Mouse (Mus musculus): ENCODE measurements around the gene Dpyd.

Dpyd gene

DNA sequence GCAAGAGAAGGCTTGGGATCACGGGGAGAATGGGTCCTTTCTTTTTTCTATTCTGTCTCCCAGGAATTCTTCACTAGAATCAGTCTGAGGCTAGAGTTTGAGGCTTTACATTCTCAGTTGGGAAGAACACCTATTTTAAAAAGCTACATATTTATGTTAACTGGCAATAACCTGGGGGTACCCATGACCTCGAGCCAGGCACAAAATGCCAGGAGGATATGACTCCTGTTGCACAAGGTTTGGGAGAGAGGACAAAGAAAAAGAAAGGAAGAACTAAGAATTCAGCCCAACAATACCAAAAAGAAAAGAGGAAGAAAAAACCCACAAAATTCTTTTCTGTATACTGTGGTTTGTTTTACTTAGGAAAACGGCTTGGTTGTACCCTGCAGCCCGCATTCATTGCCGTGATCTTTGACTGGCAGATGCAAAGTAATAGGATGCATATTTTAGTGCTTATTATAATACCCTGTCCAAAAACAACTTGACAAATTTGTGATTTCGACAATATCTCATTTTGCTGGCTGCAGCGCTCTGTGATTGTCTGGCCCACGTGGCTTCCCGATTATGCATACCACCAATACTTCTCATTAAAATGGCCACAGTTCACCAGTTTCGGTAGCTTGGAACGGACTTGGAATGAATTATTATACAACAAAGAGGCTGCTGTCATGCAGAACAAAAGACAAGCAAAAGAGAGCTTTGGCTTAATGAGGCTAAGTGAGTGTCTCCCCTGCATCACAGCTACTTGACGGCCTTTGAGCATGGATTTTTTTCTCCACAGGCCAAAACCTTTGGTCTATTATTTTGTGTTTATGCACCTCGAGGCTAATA lies 799.8 kb downstream of the Dpyd start:
- DNase-seq (ENCODE audit: low read depth, low spot score), result no peak

DNA sequence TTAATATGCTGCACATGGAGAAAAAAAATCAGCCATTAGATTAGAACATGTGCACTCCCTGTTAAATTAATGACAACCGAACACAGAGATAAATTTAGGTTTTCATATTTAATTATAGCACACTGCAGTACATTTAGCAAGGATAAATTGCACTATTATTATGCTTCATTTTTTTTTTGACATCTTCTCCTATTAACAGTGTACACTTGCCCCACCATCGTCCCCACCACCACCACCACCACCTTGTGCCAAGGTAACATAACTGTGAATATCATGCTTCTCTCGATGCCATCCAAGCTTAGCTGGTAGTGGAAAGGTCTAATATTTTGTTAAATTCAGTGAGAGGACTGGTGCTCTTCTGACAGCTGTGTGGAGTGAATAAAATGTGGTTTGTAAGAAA lies 800.5 kb downstream of the Dpyd start:
- no peak for DNase-seq (ENCODE audit: low read depth, low spot score)

DNA sequence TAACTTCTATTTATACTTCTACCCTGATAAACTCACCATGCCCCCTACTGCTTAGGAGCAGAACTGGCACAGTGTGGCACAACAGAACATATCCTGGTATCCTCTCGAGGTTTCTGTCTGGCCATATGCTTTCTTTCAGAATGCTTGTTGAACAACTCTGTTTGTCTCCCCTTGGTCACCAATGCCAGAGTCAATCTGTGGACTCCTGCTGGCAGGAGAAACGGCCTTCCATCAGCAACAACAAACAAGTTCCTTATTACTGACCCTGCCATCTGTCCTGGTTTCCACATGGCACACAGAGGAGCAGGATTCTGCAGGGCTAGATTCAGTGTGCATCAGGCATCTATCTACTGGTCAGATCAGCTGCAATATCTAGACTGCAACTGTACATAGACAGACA lies 807.0 kb downstream of the Dpyd start:
- DNase-seq (ENCODE audit: low read depth, low spot score), result no peak

DNA sequence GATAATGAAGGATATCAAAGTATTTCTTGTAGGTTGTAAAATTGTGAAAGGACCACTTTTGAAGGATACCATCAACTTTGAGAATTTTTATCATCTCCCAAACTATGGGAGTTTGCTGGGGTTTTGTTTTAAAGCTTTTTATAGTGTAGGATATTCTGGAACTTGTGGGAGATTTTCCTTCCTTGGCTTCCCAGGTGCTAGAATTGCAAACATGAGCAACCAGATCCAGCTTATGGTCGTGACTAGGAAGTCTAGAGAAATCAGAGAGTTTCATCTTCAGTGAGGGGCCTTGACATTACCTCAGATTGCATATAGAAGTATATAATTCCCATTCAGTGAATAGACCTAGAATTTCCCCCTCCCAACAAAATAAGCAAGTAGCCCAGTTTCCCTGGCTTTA lies 819.2 kb downstream of the Dpyd start:
- no peak for DNase-seq (ENCODE audit: low read depth, low spot score)

DNA sequence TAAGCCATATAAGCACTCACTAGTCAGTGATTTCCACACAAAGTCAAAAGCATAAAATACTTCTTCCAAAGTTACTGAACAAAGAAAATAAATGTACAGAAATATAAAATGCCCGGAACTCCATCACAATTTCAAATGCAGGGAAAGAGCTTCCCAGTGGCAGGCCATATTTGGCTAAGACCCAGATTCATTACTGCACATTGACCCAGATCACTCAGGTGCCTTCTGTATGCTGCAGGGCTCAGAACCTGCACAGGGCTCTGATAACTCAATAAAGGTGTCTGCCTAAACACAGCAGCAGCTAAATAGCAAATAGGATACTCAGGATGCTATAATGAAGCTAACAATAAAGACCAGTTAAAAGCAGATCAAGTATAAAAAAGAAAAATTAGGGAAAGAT lies 820.5 kb downstream of the Dpyd start:
- no peak for DNase-seq (ENCODE audit: low read depth, low spot score)

DNA sequence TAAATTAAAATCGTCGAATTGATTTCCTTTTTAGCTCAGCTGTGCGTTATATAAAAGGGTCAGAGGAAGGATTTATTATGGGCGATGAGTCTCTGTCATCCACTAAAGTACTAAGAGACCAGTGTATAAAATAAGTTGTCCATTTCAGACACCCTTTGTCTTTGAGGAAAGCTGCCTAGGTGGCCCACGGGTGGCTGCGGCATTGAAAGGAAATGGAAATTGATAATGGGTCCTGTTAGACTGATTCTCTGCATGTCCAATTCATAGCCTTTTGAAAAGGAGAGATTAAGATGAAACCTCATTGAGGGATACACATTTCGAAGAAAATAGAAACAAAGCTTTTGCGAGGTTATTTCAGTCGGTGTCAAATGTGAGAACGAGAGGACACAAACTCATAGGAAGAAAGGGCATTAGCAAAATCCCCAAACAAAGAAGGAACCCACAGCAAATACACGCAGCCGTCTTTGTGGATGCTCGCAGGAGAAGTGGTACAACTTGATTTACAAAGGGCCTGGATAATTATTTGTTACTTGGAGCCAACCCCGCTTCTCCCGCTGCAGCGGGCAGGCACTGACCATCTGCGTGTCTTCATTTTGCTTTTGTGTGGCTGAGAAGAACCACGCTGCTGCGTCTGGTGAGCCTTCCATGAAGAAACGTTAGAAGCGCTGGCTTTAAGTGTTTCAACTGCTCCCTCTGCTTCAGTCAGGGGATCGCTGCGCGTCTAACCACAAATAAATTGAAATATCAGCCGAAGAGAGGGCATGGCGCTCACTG lies 825.6 kb downstream of the Dpyd start:
- no peak for DNase-seq (ENCODE audit: low read depth, low spot score)

DNA sequence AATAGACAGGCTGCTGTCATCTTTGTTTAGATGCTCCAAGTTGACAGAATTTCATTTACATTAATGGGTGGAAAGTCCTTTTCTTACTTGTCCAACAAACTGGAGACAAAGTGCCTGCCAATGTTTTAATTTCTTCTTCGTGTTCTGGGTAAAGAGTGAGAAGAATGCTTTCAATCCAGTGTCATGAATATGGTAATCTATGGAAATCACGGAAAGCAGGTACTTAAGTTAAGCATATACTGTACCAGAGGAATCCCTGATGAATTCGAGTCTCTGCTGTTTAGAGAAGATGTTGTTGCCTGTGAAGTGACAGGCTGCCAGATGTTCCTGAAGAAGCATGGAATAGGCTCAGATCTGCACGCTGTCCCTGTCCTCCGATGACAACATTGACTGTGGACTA lies 835.3 kb downstream of the Dpyd start:
- DNase-seq (ENCODE audit: low read depth, low spot score), result no peak

DNA sequence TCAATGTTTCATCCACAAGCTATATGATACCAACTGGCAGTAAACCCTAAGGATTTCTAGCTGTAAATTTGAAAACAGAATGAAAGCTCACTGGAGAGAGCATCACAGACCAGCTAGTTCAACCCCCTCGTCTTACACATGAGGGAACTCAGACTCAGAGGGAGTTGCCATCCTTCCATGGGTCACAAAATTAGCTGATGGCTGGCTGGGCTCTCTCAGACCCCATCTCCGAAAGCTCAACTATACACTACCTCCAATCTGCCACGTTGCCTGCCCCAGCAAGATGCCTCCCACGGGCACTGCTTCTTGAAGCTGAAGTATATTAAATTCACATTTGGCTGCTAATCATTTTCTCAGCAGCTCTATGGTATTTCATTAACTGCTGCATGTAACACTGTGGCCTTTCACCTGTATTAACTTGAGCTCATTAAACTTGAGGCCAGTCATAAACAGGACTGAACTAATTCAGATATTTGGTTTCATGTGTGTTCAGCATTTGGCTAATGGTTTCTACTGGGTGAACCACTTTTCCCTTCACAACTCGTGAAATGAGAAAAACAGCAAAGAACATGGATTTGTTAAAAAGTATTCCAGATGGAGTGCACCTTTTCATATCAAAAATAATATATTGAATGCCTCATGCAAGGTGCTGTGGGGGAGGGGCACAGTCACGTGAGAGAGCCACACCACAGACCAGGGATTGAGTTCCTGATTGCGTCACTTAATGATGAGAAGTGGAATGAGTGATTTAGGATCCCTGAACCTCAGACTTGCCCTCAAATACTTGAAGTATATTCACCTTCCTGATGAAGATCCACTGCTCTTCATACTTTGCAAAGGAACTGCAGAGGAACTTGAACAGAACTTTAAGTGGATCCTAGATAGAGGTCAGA lies 841.2 kb downstream of the Dpyd start:
- DNase-seq (ENCODE audit: low read depth, low spot score), result no peak

DNA sequence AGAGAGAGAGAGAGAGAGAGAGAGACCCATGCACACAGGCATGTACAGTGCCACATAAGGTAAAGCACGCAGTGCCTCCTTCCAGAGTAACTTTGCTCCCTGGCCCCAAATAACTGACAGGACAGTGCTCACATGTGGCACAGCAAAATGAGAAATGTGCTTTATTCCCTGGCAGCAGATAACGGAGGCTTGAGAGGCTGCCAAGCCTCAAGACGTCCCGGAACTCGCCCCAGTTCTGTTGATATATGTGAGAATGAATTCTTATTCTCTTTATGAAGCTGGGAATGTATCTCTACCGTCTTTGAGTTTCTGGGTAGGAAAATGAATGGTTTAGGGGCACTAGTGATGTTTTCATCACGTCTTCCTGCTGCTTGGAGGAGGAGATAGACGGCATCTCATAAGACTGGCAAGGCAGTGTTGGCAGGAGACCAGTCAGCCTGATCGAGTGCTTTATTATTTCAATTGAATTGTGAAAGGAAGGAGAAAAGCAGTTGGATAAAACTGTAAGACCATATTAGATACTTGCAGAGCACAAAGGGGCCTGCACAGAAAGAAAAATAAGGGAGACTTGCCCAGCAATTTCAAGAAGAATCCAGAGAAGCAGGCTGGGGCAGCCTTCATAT lies 857.3 kb downstream of the Dpyd start:
- DNase-seq (ENCODE audit: low read depth, low spot score), result no peak

DNA sequence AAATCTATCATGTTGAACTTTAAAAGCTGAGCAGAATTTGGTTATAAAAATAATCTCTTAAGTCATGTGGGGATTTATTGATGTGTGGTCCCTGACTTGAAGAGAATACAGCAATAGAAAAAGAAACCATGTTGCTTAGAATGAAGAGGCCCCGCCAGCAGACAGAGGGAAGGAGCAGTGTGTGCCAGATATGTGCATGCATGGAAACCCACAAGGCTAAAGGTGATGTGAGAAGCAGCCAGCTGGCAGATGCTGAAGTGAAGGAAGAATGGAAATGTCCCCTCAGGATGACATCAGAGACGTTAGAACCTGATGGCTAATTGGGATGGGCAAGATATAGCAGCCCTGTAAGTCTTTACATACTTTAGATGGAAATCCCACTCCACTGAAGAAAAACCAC lies 857.8 kb downstream of the Dpyd start:
- no peak for DNase-seq (ENCODE audit: low read depth, low spot score)

DNA sequence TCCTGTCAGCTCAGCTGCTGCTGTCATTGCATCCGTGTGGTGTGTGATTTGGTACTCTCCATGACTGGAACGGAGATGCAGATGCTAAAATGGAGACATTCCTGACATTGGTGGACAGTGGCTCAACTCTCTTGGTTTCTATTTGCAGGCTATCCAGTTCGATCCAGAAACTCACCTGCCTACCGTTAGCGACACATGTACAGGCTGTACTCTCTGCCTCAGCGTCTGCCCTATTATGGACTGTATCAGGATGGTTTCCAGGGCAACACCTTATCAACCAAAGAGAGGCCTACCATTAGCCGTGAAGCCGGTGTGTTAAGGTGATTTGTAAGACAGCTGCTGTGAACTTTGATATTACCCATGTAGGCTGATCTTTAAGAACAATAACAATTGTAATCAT lies 869.4 kb downstream of the Dpyd start:
- DNase-seq (ENCODE audit: low read depth, low spot score), result no peak

DNA sequence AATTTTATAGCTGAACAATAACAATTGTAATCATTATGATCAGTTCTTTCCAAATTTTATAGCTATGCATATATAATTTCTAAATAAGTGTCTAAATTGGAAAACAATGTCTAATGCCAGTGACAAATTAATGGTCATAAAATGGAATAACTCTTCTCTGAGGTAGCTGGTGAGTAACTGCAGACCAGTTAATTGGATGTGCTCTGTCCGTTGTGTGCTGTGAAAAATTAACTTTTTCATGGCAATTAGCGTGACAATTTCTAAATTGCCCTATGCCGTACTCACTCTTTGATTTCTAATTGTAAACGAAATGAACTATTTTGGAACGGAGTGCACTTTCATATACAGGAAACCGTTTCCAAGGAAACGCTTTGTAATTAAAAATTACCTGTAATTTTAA lies 869.8 kb downstream of the Dpyd start:
- no peak for DNase-seq (ENCODE audit: low read depth, low spot score)

DNA sequence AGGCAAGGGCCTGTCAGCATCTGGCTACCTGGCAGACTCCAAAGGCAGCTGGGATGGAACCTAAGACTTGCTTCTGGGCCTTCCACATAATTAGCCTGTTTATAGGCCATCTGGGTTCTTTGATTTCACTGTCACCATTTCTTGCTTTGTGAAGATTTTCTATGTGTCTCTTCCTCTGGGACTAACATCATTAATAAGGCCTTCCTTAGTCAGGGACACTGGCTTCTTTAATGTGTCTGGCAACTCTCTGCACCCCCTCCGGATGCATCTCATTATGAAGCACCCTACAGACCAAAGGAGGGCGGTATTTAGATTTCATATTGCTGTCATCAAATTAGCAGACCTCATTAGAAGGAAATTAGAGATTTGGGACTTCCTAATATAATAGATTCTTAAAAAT lies 885.6 kb downstream of the Dpyd start:
- no peak for DNase-seq (ENCODE audit: low read depth, low spot score)

DNA sequence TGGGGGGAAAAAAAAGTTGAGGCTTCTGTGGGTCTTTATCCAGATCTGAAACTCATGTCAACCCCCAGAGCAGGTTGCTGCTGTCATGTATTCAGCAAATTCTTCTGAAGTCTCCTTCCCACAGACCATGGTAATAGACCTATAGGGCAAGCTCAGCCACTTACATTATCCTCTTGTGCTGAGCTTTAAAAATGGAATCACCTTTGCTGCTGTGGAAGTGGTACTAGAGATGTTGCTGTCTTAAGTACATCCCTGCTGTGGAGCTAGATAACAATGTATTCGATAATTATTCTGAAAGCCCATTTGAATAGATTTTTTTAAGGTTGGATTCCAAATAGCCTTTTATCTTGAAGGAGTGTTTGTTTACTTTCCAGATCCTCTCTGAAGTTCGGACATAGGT lies 902.1 kb downstream of the Dpyd start:
- DNase-seq (ENCODE audit: low read depth, low spot score), result no peak

DNA sequence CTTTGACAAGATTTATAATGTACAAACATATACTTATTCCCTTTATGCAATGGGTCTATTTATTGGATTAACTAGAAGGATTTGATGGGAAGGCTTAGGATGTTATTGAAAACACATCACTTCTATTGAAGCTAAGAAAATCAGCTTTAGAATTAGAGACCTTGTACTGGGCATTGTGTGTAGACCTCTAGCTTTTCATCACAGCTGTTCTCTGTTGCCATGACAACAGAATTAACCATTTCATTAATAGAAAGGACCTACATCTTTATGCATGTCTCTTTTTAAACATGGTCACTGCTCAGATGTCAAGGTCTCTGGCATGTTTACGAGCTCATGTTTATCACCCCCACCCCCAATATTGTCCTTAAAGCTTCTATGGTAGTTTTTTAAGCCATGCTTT lies 902.5 kb downstream of the Dpyd start:
- no peak for DNase-seq (ENCODE audit: low read depth, low spot score)

DNA sequence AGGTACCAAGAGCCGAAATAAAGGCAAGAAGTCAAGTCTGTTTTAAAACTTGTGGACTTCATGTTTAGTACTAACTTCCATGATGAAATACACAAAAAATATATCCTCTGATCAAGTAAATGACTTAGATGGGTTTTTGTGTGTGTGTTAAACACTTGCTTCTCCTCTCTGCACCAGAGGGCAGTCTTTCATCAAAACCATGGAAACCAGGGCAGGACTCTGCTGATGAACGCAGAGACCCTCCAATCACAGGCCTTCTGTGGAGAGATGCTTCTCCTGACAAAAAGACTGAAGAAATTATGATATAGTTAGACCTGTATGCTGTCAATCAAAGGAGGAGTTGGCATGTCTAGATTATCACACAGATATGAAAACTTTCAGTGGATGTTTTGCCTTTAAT lies 905.8 kb downstream of the Dpyd start:
- DNase-seq (ENCODE audit: low read depth, low spot score), result no peak
